Comparison of ENCODE assay signal across 12 mouse cellular contexts in genomic region chr10:84354323-84354722, GRCm38 (mm10).
"Had no signal": no experiment of that assay in that cellular context is flagged by ENCODE, and none has a peak within 500 bp of the region (broad histone marks: within the 10 kb centered on the region; RNA-seq: fewer than 3 reads in every experiment).

No protein-coding gene starts in this region.

- DNase-seq: kidney, adult 2 months; kidney, postnatal 10 days; kidney, postnatal 36 days; layer of hippocampus, postnatal 36 days; liver, embryonic 13.5 days; lung, adult 2 months; lung, postnatal 14 days; lung, postnatal 4 days; midbrain, embryonic 14.5 days; thymus, adult 18-20 months; thymus, postnatal 36 days had no signal

- ATAC-seq: intestine, postnatal 0 days had no signal
